Mouse (Mus musculus): Measurements from ENCODE around the gene Gm10428. TPM values are rescaled to one million over a fixed set of nuclear protein-coding genes. Genes with fewer than 3 reads are reported as not detected.
"Not testable (repeated sequence)": the region's sequence is repeated elsewhere in the genome, so short reads cannot be mapped to it uniquely, and the experiment has no call there.

The Gm10428 gene
- polyA plus RNA-seq, 1 experiment: not detected

DNA sequence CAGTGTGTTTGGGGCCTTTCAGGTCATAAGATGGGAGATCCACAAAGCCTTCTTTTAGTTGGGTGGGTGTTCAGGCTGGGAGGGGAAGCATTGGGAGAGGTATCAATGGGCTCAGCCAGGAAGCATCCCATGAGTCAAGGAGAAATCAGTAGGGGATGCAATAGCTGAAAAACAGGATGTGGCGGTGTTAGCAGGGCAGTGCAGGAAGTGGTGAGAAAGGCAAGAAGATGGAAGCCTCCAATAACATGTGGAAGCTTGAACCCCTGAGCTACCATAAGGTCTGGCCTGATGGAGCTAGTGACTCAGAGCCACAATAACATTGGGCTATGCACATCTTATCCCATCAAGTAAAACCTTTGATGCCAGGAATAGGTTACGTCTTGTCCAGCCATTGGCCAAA lies 11.7 kb upstream of the Gm10428 start:
- H3K4me3 ChIP-seq (replicated peaks; ENCODE audit: control insufficient read depth, low read depth, low read length): no peak overlapping the region
- 59% methylated on average over 2 of the region's 2 CpGs for WGBS
- TF ChIP-seq POLR2A (IDR thresholded peaks at IDR 0.05; ENCODE audit: borderline replicate concordance, control insufficient read depth, low read depth, low read length): no peak
- no peak for TF ChIP-seq CTCF (IDR thresholded peaks at IDR 0.05; ENCODE audit: control insufficient read depth, insufficient read depth, low read length)

DNA sequence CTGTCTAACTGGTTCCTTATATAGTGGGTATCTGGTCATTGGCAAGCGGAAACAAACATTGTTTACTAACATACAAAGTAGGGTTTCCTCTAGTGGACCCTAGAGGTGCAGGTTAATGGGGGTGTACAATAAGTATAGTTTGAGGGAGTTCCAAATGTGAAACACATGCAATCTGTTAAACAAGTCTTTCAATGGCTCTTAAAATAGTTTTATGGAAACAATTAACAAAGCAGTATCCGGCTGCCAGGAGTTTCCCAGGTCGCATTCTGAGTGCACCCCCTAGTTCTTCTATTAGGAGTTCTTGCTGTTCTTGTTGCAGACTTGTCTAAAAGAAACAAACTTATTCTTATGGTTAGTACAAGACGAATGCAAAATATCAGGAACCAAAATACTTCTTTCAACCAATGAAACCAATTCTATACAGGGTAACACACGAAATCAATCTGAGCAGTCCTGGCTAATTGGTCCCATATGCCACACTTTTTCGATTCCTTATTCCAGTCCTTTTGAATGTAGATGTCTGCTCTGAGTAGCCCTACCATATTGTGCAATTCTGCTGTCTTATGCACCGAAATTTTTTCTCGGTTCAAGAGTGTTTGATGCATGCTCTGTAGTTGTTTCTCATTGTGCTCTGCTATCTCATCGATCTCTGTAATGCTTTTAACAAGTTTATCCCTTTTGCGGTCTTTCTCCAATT lies 10.5 kb upstream of the Gm10428 start:
- TF ChIP-seq CTCF (IDR thresholded peaks at IDR 0.05; ENCODE audit: control insufficient read depth, insufficient read depth, low read length) (no peak), POLR2A (IDR thresholded peaks at IDR 0.05; ENCODE audit: borderline replicate concordance, control insufficient read depth, low read depth, low read length) (no peak)
- H3K4me3 ChIP-seq (replicated peaks; ENCODE audit: control insufficient read depth, low read depth, low read length): no peak overlapping the region
- 85% methylated on average over 10 of the region's 10 CpGs for WGBS

More for the DNA sequence above, 11.7 kb upstream of the Gm10428 start:
- H3K4me1 ChIP-seq (ENCODE audit: control insufficient read depth, insufficient read depth, low read length): no peaks in the 10 kb centered on the region
- H3K27ac ChIP-seq (ENCODE audit: control insufficient read depth, insufficient read depth, low read depth, low read length, poor library complexity): no peak overlapping the region

DNA sequence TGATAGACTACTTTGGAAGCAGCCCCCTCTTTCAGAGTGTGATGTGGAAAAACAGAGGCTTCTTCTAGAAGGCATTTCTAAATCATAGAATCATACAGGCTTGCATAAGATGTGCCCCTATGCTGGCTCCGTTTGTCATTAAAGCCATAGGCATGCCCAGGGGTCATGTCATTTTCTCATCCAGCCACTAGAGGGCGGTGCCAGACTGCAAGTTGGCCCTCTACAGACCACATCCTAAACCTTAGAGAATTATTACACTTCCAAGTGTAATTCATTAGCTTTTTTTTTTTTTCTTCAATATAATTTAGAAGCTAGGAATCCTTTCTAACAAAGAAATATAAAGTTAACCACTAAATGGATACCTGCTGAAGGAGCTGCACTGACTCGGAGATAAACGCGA lies 8.8 kb upstream of the Gm10428 start:
- Histone ChIP-seq H3K4me1 (ENCODE audit: control insufficient read depth, insufficient read depth, low read length) (no peaks in the 10 kb centered on the region; the same call in 1 of the 2 replicates), H3K4me3 (replicated peaks; ENCODE audit: control insufficient read depth, low read depth, low read length) (no peak overlapping the region), H3K27ac (ENCODE audit: control insufficient read depth, insufficient read depth, low read depth, low read length, poor library complexity) (no peak overlapping the region)
- TF ChIP-seq POLR2A (IDR thresholded peaks at IDR 0.05; ENCODE audit: borderline replicate concordance, control insufficient read depth, low read depth, low read length): no peak
- peak; percentile 92 for TF ChIP-seq CTCF (IDR thresholded peaks at IDR 0.05; ENCODE audit: control insufficient read depth, insufficient read depth, low read length)
- WGBS: 53% methylated on average over 5 of the region's 5 CpGs

More for the DNA sequence above, 10.5 kb upstream of the Gm10428 start:
- Histone ChIP-seq H3K27ac (ENCODE audit: control insufficient read depth, insufficient read depth, low read depth, low read length, poor library complexity) (no peak overlapping the region), H3K4me1 (ENCODE audit: control insufficient read depth, insufficient read depth, low read length) (no peaks in the 10 kb centered on the region; the same call in 1 of the 2 replicates)

DNA sequence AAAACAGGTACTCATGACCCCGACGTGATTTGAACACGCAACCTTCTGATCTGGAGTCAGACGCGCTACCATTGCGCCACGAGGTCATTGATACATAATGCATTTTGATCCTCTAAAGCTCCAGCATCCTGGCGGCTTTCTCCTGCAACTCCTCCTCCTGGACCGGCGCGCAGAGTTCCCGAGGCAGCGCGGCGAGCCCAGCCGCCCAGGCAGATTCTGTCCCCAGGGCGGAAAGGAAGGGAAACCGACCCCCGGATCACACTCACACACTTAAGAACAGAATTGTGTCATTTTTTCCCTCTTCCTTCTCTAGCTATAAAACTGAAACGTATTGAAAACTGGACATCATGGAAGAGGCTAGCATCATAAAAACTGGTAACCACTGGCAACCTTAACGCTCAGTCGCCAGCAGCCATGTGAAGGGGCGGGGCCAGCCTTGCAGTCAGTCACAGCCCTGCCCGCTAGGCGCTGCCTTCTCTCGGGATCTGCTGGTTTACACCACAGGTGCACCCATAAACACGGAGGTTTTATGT lies 6.8 kb upstream of the Gm10428 start:
- no peak for TF ChIP-seq POLR2A (IDR thresholded peaks at IDR 0.05; ENCODE audit: borderline replicate concordance, control insufficient read depth, low read depth, low read length)
- no peak for TF ChIP-seq CTCF (IDR thresholded peaks at IDR 0.05; ENCODE audit: control insufficient read depth, insufficient read depth, low read length)
- H3K27ac ChIP-seq (ENCODE audit: control insufficient read depth, insufficient read depth, low read depth, low read length, poor library complexity): no peak overlapping the region
- 10% methylated on average over 27 of the region's 27 CpGs for WGBS
- H3K4me1 ChIP-seq (ENCODE audit: control insufficient read depth, insufficient read depth, low read length): no peaks in the 10 kb centered on the region; the same call in 1 of the 2 replicates
- H3K4me3 ChIP-seq (replicated peaks; ENCODE audit: control insufficient read depth, low read depth, low read length): no peak overlapping the region

DNA sequence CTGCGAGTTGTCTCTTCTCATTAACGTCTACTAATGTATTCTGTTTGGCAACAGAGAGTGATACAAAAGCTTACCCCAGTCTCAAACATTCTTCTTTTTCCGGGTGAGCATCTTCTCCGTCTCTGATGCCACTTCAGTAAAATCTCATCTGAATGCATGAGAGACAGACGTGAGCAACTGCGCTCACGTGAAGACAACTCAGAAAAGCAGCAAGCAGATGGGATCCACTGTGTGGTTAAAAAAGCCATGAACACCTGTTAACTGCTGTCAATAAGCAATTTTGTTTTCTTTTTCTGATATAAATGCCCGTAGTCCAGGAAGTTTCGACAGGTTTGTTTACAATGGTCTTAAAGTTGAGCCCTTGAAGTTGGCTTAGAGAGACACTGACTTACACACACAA lies 5.7 kb upstream of the Gm10428 start:
- WGBS: 78% methylated on average over 9 of the region's 9 CpGs
- TF ChIP-seq CTCF (IDR thresholded peaks at IDR 0.05; ENCODE audit: control insufficient read depth, insufficient read depth, low read length) (no peak), POLR2A (IDR thresholded peaks at IDR 0.05; ENCODE audit: borderline replicate concordance, control insufficient read depth, low read depth, low read length) (no peak)
- no peak overlapping the region for H3K4me3 ChIP-seq (replicated peaks; ENCODE audit: control insufficient read depth, low read depth, low read length)
- H3K27ac ChIP-seq (ENCODE audit: control insufficient read depth, insufficient read depth, low read depth, low read length, poor library complexity): no peak overlapping the region
- no peaks in the 10 kb centered on the region; the same call in 1 of the 2 replicates for H3K4me1 ChIP-seq (ENCODE audit: control insufficient read depth, insufficient read depth, low read length)

DNA sequence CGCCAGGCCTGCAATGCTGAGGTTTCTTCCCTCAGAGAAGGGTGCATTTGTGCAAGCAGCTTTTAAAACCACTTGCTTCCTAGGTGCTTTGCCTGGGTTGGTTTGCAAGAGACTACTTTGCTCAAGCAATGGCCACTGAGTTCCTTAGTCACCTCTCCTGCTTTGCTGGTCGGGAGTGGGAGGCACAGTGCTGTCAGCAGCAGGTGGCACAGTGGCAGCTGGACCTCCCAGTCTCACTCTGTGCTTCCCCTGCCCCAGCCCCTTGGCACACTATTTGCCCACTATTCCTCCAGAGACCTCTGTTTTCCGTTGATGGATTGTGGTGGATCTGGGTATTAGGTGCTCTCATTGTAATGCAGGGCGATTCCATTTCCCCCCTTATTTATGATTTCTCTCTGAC lies 4.8 kb upstream of the Gm10428 start:
- TF ChIP-seq CTCF (IDR thresholded peaks at IDR 0.05; ENCODE audit: control insufficient read depth, insufficient read depth, low read length) (no peak), POLR2A (IDR thresholded peaks at IDR 0.05; ENCODE audit: borderline replicate concordance, control insufficient read depth, low read depth, low read length) (no peak)
- 76% methylated on average over 4 of the region's 4 CpGs for WGBS
- Histone ChIP-seq H3K4me3 (replicated peaks; ENCODE audit: control insufficient read depth, low read depth, low read length) (no peak overlapping the region), H3K4me1 (ENCODE audit: control insufficient read depth, insufficient read depth, low read length) (no peaks in the 10 kb centered on the region; the same call in 1 of the 2 replicates), H3K27ac (ENCODE audit: control insufficient read depth, insufficient read depth, low read depth, low read length, poor library complexity) (no peak overlapping the region)

DNA sequence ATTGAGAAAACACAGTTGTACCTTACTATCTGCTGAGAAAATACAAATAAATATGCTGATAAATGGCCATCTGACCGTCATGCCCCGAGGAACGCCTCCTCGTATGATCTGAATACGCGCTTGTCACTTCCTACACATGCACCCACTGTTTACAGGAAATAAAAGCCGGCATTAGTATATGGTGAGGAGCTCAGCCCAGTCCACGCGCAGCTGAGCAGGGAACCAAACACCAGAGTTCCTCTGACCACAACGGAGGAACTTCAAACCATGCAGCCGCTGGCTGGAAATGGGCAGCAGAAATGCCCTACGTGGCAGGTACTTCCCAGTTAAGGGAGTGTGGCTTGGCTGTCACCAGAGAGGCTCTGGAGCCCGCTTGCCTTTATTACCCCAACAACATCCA lies 3.5 kb upstream of the Gm10428 start:
- not testable (repeated sequence) for H3K4me3 ChIP-seq (replicated peaks; ENCODE audit: control insufficient read depth, low read depth, low read length); H3K4me1 ChIP-seq (ENCODE audit: control insufficient read depth, insufficient read depth, low read length); H3K27ac ChIP-seq (ENCODE audit: control insufficient read depth, insufficient read depth, low read depth, low read length, poor library complexity)
- WGBS: 4% methylated on average over 13 of the region's 13 CpGs

DNA sequence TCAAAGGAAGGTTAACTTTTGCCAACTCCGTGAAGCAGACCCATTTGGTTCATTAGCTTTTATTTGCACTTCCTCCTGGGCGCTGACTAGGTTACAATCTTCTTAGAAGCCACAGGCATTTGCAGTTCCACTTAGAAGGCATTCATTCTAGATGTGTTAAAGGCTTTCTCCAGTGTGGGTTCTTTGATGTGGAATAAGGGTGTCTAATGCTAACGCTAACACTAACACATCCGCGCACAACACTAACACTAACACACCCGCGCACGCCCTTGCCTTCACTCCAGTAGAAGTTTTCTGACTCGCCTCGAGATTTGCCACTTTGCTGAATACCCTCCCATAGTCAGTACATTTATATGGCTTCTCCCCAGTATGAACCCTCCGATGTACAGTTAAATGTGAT lies 709 bp upstream of the Gm10428 start:
- Histone ChIP-seq H3K27ac (ENCODE audit: control insufficient read depth, insufficient read depth, low read depth, low read length, poor library complexity) (no peak overlapping the region), H3K4me3 (replicated peaks; ENCODE audit: control insufficient read depth, low read depth, low read length) (no peak overlapping the region), H3K4me1 (ENCODE audit: control insufficient read depth, insufficient read depth, low read length) (no peaks in the 10 kb centered on the region; the same call in 1 of the 2 replicates)
- WGBS: 64% methylated on average over 11 of the region's 11 CpGs
- TF ChIP-seq CTCF (IDR thresholded peaks at IDR 0.05; ENCODE audit: control insufficient read depth, insufficient read depth, low read length) (no peak), POLR2A (IDR thresholded peaks at IDR 0.05; ENCODE audit: borderline replicate concordance, control insufficient read depth, low read depth, low read length) (no peak)
